Mouse (Mus musculus) E14TG2a.4 (cell line): ENCODE results near the gene Cbx4.

Source experiments
- H3K27me3 ChIP-seq: 2 replicates; pipeline ENCODE4 v1.6.1; 2014; ENCODE audit warnings: low read length, control low read depth; ENCODE audit not compliant: insufficient read depth
- H3K36me3 ChIP-seq: 2 replicates; pipeline ENCODE4 v1.6.1; 2014; ENCODE audit warnings: low read length, control low read depth; ENCODE audit not compliant: insufficient read depth
- H3K4me1 ChIP-seq: replicated peaks from 2 replicates; pipeline ENCODE4 v1.6.1; 2014; ENCODE audit warnings: low read depth, low read length, control low read depth
- H3K4me3 ChIP-seq: replicated peaks from 2 replicates; pipeline ENCODE4 v1.5.1; 2014; ENCODE audit warnings: mild to moderate bottlenecking, low read length
- H3K9me3 ChIP-seq: 2 replicates; pipeline ENCODE4 v1.6.1; 2014; ENCODE audit warnings: low read length, control low read depth
- CTCF ChIP-seq: conservative IDR thresholded peaks from 2 replicates; pipeline ENCODE4 v1.5.1; 2014; ENCODE audit warnings: low read length
- NANOG ChIP-seq: IDR thresholded peaks from 2 replicates; pipeline ENCODE4 v1.6.1; 2014; ENCODE audit warnings: borderline replicate concordance, low read length, mixed read lengths
- POU5F1 ChIP-seq: IDR thresholded peaks from 2 replicates; pipeline ENCODE4 v1.6.1; 2014; ENCODE audit warnings: low read length, borderline replicate concordance

Gene Cbx4

DNA sequence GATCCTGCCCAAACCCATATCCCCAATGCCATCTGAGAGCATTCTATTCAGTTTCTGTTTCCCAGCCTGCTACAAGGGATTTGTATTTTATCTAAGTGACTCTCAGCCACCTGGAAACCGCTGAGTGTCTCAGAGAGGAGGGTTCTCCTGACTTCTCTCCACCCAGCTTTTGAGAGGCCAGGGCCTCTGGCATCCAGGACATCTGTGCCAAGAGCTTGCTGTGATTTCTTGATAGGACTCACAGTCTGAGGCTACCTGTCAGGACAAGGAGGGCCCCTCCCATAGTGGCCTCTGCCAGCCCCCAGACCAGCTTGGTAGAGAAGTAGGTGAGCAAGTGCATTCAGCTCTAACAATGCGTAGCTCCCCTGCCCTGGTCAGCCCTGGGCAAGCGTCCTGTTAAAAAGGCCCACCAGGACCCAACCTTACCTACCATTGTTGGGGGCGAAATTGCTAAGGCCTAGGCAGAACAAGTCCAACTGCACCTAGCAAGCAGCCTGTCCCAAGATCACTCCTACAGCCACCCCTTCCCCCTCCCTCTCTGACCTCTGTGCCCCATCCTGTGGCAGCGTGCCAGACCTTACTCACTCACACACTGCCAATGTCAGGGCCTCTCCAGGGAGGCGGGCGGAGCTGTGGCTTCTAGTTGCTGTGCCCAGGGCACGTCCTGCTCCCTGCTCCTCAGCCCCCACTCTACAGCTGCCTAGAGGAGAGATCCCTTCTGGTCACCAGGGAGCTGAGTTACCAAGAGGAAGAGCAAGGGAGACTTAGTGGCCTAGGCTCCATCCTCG lies 41.9 kb upstream of the Cbx4 start:
- TF ChIP-seq POU5F1 (no peak), CTCF (no peak), NANOG (no peak)
- Histone ChIP-seq H3K9me3 (peaks cover 9% of the 10 kb centered on the region), H3K4me1 (peaks cover 33% of the 10 kb centered on the region), H3K36me3 (no peaks in the 10 kb centered on the region), H3K4me3 (no peak overlapping the region), H3K27me3 (peaks cover 88% of the 10 kb centered on the region)

DNA sequence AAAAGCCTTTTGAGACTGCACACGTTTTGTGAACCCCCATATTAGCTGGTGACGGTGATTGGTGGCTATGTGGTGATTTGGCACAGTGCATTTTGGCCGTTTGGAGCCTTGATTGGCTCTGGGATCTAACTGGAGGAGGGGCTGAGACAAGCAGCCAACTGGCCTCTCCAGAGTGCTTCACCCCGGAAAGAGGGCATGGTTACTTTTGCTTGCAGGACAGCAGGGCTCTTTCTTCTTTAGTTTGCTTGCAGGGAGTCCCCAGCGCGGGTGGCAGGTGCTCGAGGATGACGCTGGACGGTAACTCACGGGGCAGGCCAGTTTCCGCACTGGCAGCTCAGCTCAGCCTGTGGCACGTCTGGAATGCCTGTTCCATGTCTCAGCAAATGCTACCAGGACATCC lies 41.1 kb upstream of the Cbx4 start:
- Histone ChIP-seq H3K4me3 (no peak overlapping the region), H3K36me3 (no peaks in the 10 kb centered on the region), H3K4me1 (peaks cover 33% of the 10 kb centered on the region), H3K27me3 (peaks cover 88% of the 10 kb centered on the region), H3K9me3 (peaks cover 9% of the 10 kb centered on the region)
- TF ChIP-seq POU5F1 (no peak), NANOG (no peak), CTCF (no peak)

DNA sequence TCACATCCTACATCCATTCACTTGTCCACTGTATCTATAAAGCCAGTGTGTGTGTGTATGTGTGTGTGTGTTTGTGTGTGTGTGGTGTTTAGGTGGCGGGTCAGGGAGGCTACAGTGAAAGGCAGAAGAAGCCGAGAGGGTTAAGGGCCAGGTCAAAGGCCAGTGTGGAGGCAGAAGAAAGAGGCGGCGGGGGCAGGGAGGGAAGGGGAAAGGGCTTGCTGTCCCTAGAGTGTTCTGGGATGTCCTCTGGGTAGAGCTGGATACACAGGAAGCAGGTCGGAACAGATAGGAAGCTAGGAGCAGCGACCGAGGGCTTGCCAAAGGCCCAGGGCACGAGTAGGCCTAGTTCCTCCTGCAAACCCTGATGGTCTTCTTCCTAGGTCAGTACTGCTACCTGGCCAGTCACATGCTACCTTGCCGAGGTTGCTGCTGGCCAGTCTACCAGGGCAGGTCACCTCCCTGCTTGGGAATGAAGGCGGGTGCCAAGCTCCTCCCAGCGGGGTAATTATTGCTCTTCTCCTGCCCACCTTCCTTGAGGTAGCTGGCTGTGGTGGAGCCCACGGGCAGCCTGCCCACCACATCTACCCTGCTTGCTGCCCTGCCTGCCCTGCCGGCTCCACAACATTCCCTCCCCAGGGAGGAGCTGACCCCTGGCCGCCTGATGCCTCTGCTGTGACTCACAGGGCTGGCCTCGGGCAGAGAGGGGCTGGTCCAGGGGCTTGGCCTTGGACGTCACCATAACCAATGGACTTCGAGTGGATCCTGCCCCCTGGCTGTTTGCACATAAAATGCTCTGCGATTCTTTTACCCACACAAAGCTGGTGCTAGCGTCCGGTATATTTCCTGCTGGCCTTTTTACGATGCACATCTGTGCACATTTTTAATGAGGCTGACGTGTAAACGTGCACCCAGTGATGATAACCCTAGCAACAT lies 40.2 kb upstream of the Cbx4 start:
- TF ChIP-seq CTCF (no peak), POU5F1 (no peak), NANOG (no peak)
- H3K27me3 ChIP-seq, result peaks cover 83% of the 10 kb centered on the region
- no peak overlapping the region for H3K4me3 ChIP-seq
- H3K4me1 ChIP-seq, result peaks cover 33% of the 10 kb centered on the region
- H3K36me3 ChIP-seq, result no peaks in the 10 kb centered on the region
- H3K9me3 ChIP-seq, result no peaks in the 10 kb centered on the region

- Histone ChIP-seq H3K4me1 (peaks cover 25% of the 10 kb centered on the region), H3K27me3 (peaks cover 71% of the 10 kb centered on the region), H3K36me3 (no peaks in the 10 kb centered on the region), H3K4me3 (no peak overlapping the region), H3K9me3 (no peaks in the 10 kb centered on the region)
- no peak for TF ChIP-seq NANOG
- no peak for TF ChIP-seq CTCF
- TF ChIP-seq POU5F1, result no peak
These were observed 38.5 kb upstream of the Cbx4 start for GRCm38 (mm10) chr11:119124536-119124935.

GRCm38 (mm10) chr11:119123522-119124319 lies 37.7 kb upstream of the Cbx4 start:
- TF ChIP-seq POU5F1 (no peak), NANOG (no peak), CTCF (no peak)
- peaks cover 21% of the 10 kb centered on the region for H3K4me1 ChIP-seq
- no peaks in the 10 kb centered on the region for H3K9me3 ChIP-seq
- H3K4me3 ChIP-seq, result no peak overlapping the region
- no peaks in the 10 kb centered on the region for H3K36me3 ChIP-seq
- H3K27me3 ChIP-seq, result peaks cover 68% of the 10 kb centered on the region

- H3K36me3 ChIP-seq, result no peaks in the 10 kb centered on the region
- H3K9me3 ChIP-seq, result no peaks in the 10 kb centered on the region
These were observed 36.4 kb upstream of the Cbx4 start for GRCm38 (mm10) chr11:119122396-119122795.

GRCm38 (mm10) chr11:119118905-119119304 lies 32.9 kb upstream of the Cbx4 start:
- Histone ChIP-seq H3K4me1 (peaks cover 28% of the 10 kb centered on the region), H3K27me3 (peaks cover 41% of the 10 kb centered on the region), H3K4me3 (no peak overlapping the region), H3K36me3 (no peaks in the 10 kb centered on the region), H3K9me3 (no peaks in the 10 kb centered on the region)
- no peak for TF ChIP-seq POU5F1
- TF ChIP-seq NANOG, result no peak
- no peak for TF ChIP-seq CTCF

More at GRCm38 (mm10) chr11:119122396-119122795, 36.4 kb upstream of the Cbx4 start:
- no peak for TF ChIP-seq POU5F1
- TF ChIP-seq CTCF, result no peak
- no peak for TF ChIP-seq NANOG
- peaks cover 17% of the 10 kb centered on the region for H3K4me1 ChIP-seq
- no peak overlapping the region for H3K4me3 ChIP-seq
- H3K27me3 ChIP-seq, result peaks cover 61% of the 10 kb centered on the region

DNA sequence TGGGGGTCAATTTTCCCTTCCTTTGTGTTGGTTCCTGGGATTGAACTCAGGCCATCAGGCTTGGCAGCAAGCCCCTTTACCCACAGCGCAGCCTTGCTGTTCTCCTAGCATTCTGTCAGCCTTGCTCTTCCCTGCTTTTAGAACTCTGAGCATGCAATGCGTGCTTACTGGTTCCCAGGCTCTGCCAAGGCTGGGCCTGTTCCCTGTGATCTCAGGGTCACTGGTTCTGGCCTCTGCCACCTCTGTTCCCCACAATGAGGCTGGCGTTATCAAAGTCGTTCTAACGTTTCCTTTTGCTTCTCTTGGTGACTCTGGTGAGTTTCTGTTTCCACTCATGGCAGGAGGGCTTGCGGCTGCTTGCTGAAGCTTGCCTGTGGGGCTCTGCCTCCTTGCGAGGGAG lies 31.9 kb upstream of the Cbx4 start:
- TF ChIP-seq NANOG (no peak), POU5F1 (no peak), CTCF (no peak)
- H3K4me1 ChIP-seq, result peaks cover 21% of the 10 kb centered on the region

More for the DNA sequence above, 31.9 kb upstream of the Cbx4 start:
- H3K36me3 ChIP-seq, result no peaks in the 10 kb centered on the region
- no peaks in the 10 kb centered on the region for H3K9me3 ChIP-seq
- H3K4me3 ChIP-seq, result no peak overlapping the region
- H3K27me3 ChIP-seq, result peaks cover 42% of the 10 kb centered on the region
